Mouse (Mus musculus) thymus, adult 2 months (tissue): ENCODE data around the gene Rps17. TPM values are rescaled to one million over a fixed set of nuclear protein-coding genes. Genes with fewer than 3 reads are reported as not detected.

Experiments used
- DNase-seq: peaks from one replicate; pipeline ENCODE4 v3.0.0; 2021
- H3K27ac ChIP-seq: fragments of 200-500 bp; 2 replicates; pipeline ENCODE4 v1.5.1; 2012; ENCODE audit warnings: low read length, control low read depth; ENCODE audit not compliant: control insufficient read depth, insufficient read depth
- H3K27me3 ChIP-seq: fragments of 200-500 bp; 2 replicates; pipeline ENCODE4 v1.6.1; 2012; ENCODE audit warnings: mild to moderate bottlenecking, low read length, moderate library complexity, mixed read lengths; ENCODE audit not compliant: control insufficient read depth, insufficient read depth
- H3K36me3 ChIP-seq: fragments of 200-500 bp; 2 replicates; pipeline ENCODE4 v1.6.1; 2012; ENCODE audit warnings: mild to moderate bottlenecking, low read length, moderate library complexity; ENCODE audit not compliant: control insufficient read depth, insufficient read depth
- H3K4me1 ChIP-seq: fragments of 200-500 bp; replicated peaks from 2 replicates; pipeline ENCODE4 v1.6.1; 2012; ENCODE audit warnings: low read length; ENCODE audit not compliant: control insufficient read depth, insufficient read depth
- H3K4me3 ChIP-seq: fragments of 200-500 bp; 2 replicates; pipeline ENCODE4 v1.5.1; 2012; ENCODE audit warnings: mild to moderate bottlenecking, low read length, control low read depth, moderate library complexity; ENCODE audit not compliant: control insufficient read depth, insufficient read depth
- CTCF ChIP-seq: fragments of 200-500 bp; IDR thresholded peaks from 2 replicates; pipeline ENCODE4 v1.5.1; 2012; ENCODE audit warnings: mild to moderate bottlenecking, control low read depth, low read length, moderate library complexity, borderline replicate concordance; ENCODE audit not compliant: control insufficient read depth, poor library complexity, insufficient read depth; ENCODE audit errors: extremely low read depth
- POLR2A ChIP-seq: fragments of 200-500 bp; IDR thresholded peaks from 2 replicates; pipeline ENCODE4 v1.6.1; 2012; ENCODE audit warnings: mild to moderate bottlenecking, low read length, control low read depth, moderate library complexity; ENCODE audit not compliant: control insufficient read depth, poor library complexity, insufficient read depth; ENCODE audit errors: extremely low read depth
- WGBS: fragments of 180-500 bp; shearing (Covaris S2); methylation state at CpG from one replicate; pipeline ENCODE4 v1.1.7; 2018; 5-methylcytosine and 5-hydroxymethylcytosine counted together
- polyA plus RNA-seq: library from polyadenylated mRNA; depleted of rRNA; stranded (reverse); fragments of >200 nt; gene quantifications from 2 replicates; pipeline ENCODE4 v1.2.3, GENCODE M21; 2012

The Rps17 gene
- polyA plus RNA-seq, 1 experiment = 1,758 TPM

DNA sequence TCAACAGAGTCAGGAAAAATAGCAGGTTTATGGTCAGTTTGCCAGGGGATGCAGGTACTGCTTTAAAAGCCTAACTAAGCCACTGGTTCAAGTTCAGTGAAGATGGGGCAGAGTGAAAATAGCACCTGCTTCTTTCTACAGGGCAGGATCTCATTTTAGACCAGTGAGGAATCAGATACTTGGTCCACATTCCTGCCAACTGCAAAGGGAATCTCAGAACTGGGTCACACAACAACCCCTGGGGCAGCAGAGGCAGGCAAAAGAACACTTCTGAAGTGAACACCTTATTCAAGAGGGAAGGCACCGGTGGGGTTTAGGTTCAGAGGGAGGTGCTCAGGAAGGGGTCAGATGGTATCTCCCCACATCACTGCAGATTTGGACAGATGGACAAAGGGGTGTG lies 11.3 kb upstream of the Rps17 start:
- Histone ChIP-seq H3K27ac (no peak overlapping the region), H3K27me3 (no peaks in the 10 kb centered on the region), H3K4me1 (peaks cover 11% of the 10 kb centered on the region), H3K4me3 (no peak overlapping the region), H3K36me3 (no peaks in the 10 kb centered on the region)
- WGBS = 56% methylated on average over 1 of the region's 1 CpGs
- TF ChIP-seq CTCF = no peak
- TF ChIP-seq POLR2A = no peak
- DNase-seq = no peak

DNA sequence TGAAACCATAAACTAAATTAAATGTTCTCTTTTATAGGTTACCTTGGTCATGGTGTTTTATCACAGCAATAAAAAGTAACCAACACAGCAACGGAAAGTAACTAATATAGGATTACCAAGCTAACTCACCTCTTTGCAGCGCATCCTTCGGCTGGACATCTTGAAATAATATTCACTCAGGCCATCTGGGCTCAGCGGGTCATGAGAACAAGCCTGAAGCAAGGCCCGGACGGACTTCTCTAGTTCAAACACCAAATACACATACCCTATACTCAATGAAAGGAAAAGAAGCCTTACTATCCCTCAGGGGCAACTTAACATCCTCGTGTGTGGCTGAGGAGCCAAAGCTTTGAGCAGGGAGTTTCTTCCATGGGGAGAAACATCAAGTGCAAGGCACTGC lies 10.7 kb upstream of the Rps17 start:
- Histone ChIP-seq H3K27me3 (no peaks in the 10 kb centered on the region), H3K4me1 (peaks cover 13% of the 10 kb centered on the region), H3K36me3 (no peaks in the 10 kb centered on the region), H3K27ac (no peak overlapping the region), H3K4me3 (no peak overlapping the region)
- 91% methylated on average over 7 of the region's 7 CpGs for WGBS
- DNase-seq = no peak
- no peak for TF ChIP-seq CTCF
- no peak for TF ChIP-seq POLR2A

DNA sequence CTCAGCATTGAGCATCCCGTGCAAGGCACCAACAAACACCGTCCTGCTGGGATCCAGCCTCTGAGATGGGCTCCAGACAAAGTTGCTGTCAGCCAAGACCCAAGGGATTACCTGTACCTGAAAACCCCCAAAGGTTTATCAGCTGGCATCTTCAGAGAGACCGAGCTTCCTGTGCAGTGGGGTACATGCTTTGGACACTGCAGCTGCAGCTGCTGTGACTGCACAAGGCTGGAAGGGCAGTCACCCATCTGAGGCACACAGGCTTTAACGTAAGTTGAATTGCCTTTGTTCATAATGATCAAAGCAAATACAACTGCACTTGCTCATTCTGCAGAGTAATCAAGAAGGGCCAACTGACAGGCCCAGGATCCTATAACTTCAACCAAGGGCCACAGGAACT lies 6.8 kb upstream of the Rps17 start:
- Histone ChIP-seq H3K27me3 (no peaks in the 10 kb centered on the region), H3K36me3 (no peaks in the 10 kb centered on the region), H3K27ac (peak overlapping the region; percentile 78), H3K4me1 (peaks cover 19% of the 10 kb centered on the region), H3K4me3 (no peak overlapping the region)
- TF ChIP-seq POLR2A (no peak), CTCF (no peak)
- 48% methylated on average over 4 of the region's 4 CpGs for WGBS
- peak; percentile 25 for DNase-seq

GRCm38 (mm10) chr7:81348206-81348605 lies 3.2 kb upstream of the Rps17 start:
- Histone ChIP-seq H3K27me3 (no peaks in the 10 kb centered on the region), H3K36me3 (peaks cover 8% of the 10 kb centered on the region), H3K27ac (peak overlapping the region; percentile 69; the same call in 1 of the 2 replicates), H3K4me1 (peaks cover 28% of the 10 kb centered on the region), H3K4me3 (no peak overlapping the region)
- WGBS = 66% methylated on average over 7 of the region's 7 CpGs
- TF ChIP-seq POLR2A = no peak
- no peak for TF ChIP-seq CTCF
- DNase-seq = no peak

GRCm38 (mm10) chr7:81345447-81346170 lies 555 bp upstream of the Rps17 start:
- no peak for TF ChIP-seq CTCF
- Histone ChIP-seq H3K36me3 (peaks cover 18% of the 10 kb centered on the region), H3K4me3 (peak overlapping the region; percentile 34), H3K4me1 (peaks cover 20% of the 10 kb centered on the region), H3K27me3 (no peaks in the 10 kb centered on the region), H3K27ac (peak overlapping the region; percentile 47; the same call in 1 of the 2 replicates)
- no peak for DNase-seq
- WGBS = 63% methylated on average over 15 of the region's 15 CpGs

DNA sequence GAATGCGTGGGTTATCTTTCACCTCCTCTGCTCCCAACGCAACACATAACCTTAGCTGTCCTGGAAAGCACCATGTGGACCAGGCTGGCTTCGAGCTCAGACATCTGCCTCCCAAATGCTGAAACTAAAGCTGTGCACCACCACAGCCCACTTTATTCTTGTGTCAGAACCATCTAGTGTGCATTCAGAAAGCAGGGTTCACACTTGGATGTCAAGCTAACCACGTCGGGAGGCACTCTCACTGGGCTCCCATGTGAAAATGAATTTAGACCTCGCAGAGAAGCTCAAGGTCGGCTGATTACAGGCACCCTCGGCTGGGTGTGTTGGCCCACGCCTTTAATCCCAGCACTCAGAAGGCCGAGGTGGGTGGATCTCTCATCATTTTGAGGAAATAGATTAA lies 1.2 kb downstream of the Rps17 start:
- H3K27me3 ChIP-seq = no peaks in the 10 kb centered on the region
- H3K27ac ChIP-seq = no peak overlapping the region
- DNase-seq = no peak
- H3K4me1 ChIP-seq = peaks cover 19% of the 10 kb centered on the region
- no peak for TF ChIP-seq POLR2A
- TF ChIP-seq CTCF = no peak
- H3K36me3 ChIP-seq = peaks cover 23% of the 10 kb centered on the region
- H3K4me3 ChIP-seq = peak overlapping the region; percentile 96
- 12% methylated on average over 10 of the region's 10 CpGs for WGBS
